Mouse (Mus musculus): Measurements from ENCODE around the gene Etnk2. TPM values are rescaled to one million over a fixed set of nuclear protein-coding genes. Genes with fewer than 3 reads are reported as not detected.

Etnk2 gene
- total RNA-seq, 4 experiments from 2014 or later, result 0.15 to 0.64 (median 0.40) TPM; not detected in 1

DNA sequence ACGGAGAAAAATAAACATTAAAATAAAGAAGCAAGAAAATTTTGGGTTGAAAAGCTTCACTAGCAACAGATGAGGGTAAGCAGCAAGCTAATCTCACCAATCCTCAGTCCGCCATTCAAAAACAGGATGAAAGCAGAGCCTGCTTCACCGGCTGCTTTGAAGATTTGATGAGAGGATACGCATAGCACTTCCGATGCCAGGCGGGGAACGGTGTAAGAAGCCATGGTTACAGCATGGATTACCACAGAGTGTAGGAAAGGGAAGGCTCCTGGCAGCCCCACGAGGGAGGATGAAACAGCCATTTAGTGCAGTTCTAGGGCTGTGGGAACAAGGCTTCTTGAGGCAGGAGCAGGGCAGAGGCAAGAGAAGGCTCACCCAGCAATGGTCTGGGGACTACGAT, 11.6 kb upstream of the Etnk2 start:
- DNase-seq (ENCODE audit: low spot score in 2 of 2), result no peak

GRCm38 (mm10) chr1:133353371-133353809, 10.0 kb upstream of the Etnk2 start:
- DNase-seq (ENCODE audit: low spot score in 2 of 2), result peak in 1 of 2 experiments; percentile 33

- no peak for DNase-seq (ENCODE audit: low spot score in 2 of 2)
These were observed 7.9 kb upstream of the Etnk2 start for GRCm38 (mm10) chr1:133355469-133355868.

DNA sequence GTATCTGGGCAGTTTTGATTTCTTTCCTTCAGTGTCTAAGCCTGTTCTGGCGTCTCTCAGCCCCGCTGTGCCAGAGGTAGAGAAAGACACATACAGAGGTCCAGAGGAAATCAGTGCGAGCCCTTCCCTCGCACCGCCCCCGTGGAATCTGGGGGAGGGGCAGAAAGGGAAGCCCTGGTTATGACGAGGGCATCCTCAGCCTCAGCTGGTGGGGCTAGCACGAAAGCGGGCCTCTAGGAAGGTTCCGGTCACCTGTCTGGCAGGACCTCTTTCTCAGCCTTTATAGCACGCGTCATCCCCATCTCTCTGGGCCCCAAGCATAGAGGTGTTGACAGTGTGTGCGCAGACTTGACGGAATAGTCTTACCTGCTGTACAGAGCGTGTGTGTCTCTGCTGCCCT, 7.5 kb upstream of the Etnk2 start:
- DNase-seq (ENCODE audit: low spot score in 2 of 2), result no peak

GRCm38 (mm10) chr1:133356330-133356729, 7.0 kb upstream of the Etnk2 start:
- DNase-seq (ENCODE audit: low spot score in 2 of 2), result no peak

DNA sequence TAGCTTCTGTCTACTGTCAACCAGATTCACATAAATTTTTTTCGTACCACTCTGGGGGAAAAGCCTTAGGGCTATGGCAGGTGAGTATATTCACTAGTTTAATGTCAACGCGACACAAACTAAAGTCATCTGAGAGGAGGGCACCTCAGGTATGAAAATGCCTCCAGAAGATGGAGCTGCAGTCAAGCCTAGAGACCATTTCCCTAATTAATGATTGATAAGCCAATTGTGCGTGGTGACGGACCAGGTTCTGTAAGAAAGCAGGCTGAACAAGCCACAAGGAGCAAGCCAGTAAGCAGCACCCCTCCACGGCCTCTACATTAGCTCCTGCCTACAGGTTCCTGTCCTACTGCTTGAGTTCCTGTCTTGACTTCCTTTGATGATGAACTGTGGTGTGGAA, 2.4 kb upstream of the Etnk2 start:
- no peak for DNase-seq (ENCODE audit: low spot score in 2 of 2)

GRCm38 (mm10) chr1:133362103-133362502, 1.3 kb upstream of the Etnk2 start:
- DNase-seq (ENCODE audit: low spot score in 2 of 2), result no peak

DNA sequence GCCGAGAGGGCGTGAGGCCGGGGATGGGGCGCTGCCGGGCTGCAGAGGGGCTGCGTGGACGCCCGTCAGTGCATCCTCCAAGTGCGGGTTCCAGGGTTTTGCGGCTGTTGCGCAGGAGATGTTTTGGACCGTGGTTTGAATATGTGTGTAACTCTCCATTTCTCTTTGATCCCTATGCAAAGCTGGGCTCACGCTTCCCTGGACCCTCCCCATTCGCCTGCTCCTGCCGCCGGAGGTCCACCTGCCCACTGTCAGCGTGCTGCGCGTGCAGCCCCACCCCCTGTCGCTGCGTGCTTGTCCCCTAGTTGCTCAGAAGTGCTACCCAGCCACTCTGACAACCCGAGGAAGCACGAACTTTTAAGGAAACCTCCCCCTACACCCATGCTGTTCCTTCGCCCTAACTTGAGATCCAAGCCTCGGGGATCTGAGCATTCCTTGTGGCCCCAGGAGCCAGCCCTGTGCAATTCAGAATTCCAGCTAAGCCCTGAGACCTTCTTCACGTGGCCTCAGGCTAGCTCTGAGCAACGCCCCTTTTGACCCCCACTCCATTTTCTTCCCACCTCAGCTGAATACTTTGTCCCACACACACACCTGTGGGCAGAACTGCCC, 754 bp downstream of the Etnk2 start:
- DNase-seq (ENCODE audit: low spot score in 2 of 2), result no peak

GRCm38 (mm10) chr1:133364890-133365289, 1.5 kb downstream of the Etnk2 start:
- no peak for DNase-seq (ENCODE audit: low spot score in 2 of 2)

DNA sequence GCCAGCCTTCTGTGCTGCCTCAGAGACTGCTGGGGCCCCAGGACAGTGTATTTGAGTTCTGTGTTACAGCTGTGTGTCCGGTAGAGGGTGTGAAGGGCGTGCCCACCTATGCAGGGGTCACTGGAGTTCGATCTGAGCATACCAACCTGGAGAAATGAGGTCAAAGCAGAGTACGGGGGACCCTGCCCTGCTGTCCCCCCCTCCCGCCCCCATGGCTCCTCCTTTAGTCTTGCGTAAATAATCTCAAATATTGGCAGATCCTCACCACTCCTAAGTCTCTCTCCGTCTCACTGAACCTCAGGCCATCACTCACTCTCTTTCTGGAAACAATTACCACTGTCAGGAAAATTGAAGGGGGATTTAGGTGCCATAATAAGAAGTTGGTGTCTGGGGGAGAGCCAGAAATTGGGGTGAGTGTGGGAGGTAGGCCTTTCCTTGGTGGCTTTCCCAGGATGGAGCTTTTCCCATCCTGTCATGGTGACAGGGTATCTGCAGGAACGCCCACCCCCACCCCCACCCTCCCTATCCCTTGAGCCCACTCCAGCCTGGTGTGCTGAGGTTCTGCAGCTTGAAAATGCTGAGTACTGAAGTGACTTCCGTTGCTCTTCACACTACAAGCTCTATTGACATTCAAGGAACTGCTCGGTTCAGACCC, 3.7 kb downstream of the Etnk2 start:
- DNase-seq (ENCODE audit: low spot score in 2 of 2), result no peak

GRCm38 (mm10) chr1:133367606-133368488, 4.5 kb downstream of the Etnk2 start:
- DNase-seq (ENCODE audit: low spot score in 2 of 2), result no peak

GRCm38 (mm10) chr1:133368644-133369043, 5.3 kb downstream of the Etnk2 start:
- no peak for DNase-seq (ENCODE audit: low spot score in 2 of 2)

GRCm38 (mm10) chr1:133370352-133370751, 7.0 kb downstream of the Etnk2 start:
- no peak for DNase-seq (ENCODE audit: low spot score in 2 of 2)

DNA sequence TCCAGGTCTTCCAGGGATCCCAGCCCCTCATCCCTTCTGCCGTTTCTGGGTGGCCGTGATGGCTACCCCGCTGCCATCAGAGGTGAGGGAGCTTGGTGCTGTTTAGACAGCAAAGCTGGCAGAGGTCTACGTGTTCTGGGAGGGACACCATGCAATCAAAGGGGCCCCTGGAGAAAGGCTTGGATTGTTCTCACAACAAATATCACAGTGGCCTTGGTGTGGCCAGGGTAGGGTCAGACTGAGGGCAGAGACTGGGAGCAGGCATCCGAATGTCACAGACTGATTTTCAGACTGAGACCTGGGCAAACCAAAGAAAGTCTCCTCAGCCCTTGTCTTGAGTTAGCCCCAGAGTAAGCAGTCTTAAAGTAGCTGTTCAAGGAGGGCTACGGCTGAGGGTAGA, 8.1 kb downstream of the Etnk2 start:
- DNase-seq (ENCODE audit: low spot score in 2 of 2), result no peak

DNA sequence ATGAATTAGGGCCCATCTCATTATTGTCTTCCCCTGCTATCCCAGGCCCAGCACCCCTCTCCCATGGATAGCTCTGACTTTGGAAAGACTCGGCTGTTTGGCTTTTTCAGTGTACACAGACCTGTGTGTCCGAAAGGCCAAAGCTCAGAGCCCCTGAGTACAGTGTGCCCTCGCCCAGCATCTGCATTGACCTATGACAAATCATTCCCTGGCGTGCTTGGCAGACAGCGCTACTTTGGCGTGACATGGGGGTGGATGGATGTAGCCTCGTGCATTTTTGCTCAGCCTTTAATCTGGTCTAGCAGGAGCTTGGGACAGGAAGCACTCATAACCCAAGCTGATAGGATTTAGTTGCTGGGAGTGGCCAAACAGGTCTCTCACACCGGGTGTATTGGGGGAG, 8.7 kb downstream of the Etnk2 start:
- no peak for DNase-seq (ENCODE audit: low spot score in 2 of 2)

DNA sequence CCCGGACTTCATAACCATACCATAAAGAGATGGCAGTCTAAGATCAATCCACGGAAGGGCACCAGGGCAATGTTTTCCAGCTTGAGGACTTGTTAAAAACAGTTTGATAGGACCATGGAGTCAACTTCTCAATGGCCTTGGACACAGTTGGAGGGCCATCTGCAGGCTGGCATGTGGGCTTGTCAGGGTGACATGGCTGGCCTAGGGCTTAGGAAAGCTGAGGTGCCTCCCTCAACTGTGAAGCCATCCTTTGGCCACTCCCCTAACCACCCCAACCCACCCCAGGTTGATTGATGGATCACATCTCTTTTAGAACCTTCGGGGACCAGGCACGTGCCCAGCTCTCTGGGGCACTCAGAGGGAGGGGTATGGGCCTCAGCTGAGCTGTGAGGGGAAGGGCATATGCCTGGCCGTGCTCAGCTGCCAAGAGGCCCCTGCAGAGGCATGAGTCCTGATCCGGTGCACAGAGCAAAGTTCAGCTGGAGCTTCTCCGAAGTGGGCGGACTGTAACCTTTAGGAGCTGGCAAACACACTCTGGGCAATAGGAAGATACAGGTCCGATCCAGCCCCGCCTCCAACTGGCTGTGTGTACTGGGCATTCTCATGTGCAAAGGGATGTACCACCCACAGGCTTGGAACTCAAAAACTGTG, 12.4 kb downstream of the Etnk2 start:
- DNase-seq (ENCODE audit: low spot score in 2 of 2), result no peak

DNA sequence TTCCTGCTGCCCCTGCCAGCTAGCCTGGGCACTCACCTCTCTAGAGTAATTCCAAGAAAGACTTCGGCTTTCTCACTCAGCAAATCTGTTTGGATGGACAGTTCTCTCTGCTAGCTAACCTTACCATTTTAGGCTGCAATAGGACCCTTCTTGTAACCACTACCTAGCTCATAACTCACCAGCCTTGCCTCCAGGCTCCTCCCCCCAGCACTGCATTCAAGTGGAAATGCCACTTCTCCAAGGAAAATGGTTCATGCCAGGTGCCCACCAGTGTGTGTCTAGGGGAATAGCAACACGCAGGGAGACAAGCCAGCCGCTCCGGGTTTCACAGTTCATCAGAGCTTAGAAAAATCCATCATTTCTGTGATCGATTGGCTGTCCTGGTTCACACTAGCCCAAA, 14.2 kb downstream of the Etnk2 start:
- no peak for DNase-seq (ENCODE audit: low spot score in 2 of 2)

- no peak for DNase-seq (ENCODE audit: low spot score in 2 of 2)
These were observed 16.0 kb downstream of the Etnk2 start for GRCm38 (mm10) chr1:133379254-133379985.

- no peak for DNase-seq (ENCODE audit: low spot score in 2 of 2)
These were observed 16.6 kb downstream of the Etnk2 start for GRCm38 (mm10) chr1:133379986-133380320.

- no peak for DNase-seq (ENCODE audit: low spot score in 2 of 2)
These were observed 17.1 kb downstream of the Etnk2 start for GRCm38 (mm10) chr1:133380347-133381065.

- no peak for DNase-seq (ENCODE audit: low spot score in 2 of 2)
These were observed 18.6 kb downstream of the Etnk2 start for GRCm38 (mm10) chr1:133382008-133382407.

All from gastrocnemius, adult 8-10 months (tissue).